Mouse (Mus musculus): ENCODE results near the gene Shisa8.

The Shisa8 gene

DNA sequence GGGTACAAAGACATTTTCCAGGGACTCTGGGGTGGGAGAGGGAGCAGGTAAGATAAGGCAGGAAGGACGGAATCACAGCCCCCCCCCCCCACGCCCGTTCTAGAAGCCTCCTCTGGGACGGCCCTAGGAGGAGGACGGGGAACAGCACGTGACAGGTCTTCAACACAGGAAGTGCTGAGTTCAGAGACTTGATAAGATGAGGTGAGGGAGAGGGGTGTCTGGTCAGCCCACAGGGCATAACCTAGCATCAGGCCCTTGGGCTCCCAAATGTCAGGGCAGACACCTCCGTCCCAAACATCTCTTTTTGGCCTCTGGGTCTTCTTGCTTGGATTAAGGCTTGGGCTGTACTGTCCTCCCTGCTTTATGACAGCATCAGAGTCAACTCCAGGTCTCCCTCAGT lies 10.6 kb upstream of the Shisa8 start:
- no peak for DNase-seq (ENCODE audit: low spot score in 2 of 2)

GRCm38 (mm10) chr15:82221104-82221860 lies 8.7 kb upstream of the Shisa8 start:
- DNase-seq (ENCODE audit: low spot score in 2 of 2): no peak

DNA sequence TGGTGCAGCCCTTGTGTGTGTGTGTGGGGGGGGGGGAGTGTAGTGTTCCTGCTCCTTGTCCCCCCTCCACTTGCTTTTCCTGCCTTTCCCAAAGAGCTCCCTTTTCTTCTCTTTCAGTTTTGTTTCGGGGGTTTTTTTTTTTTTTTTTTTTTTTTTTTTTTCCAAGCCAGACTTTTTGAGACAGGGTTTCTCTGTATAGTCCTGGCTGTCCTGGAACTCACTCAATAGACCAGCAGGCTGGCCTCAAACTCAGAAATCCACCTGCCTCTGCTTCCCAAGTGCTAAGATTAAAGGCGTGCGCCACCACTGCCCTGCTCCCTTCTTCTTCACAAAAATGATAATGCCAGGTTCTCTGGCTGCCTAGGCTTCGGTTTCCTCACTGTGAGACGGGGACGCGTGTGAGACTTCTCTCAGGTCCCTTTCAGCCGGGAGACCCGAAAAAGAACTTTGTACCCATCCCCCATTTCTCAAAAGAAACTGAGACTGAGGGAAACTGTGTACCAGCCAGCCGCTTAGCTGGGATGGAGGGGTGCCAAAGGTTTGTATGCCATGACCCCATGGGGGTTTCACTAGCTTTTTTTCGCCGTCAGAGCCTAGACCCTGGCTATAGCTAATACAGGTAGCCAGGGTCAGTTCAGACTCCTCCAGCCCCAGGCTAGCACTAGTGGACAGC lies 7.5 kb upstream of the Shisa8 start:
- DNase-seq (ENCODE audit: low spot score in 2 of 2): no peak

- DNase-seq (ENCODE audit: low spot score in 2 of 2): no peak
Measured at GRCm38 (mm10) chr15:82218778-82219666, 6.4 kb upstream of the Shisa8 start.

DNA sequence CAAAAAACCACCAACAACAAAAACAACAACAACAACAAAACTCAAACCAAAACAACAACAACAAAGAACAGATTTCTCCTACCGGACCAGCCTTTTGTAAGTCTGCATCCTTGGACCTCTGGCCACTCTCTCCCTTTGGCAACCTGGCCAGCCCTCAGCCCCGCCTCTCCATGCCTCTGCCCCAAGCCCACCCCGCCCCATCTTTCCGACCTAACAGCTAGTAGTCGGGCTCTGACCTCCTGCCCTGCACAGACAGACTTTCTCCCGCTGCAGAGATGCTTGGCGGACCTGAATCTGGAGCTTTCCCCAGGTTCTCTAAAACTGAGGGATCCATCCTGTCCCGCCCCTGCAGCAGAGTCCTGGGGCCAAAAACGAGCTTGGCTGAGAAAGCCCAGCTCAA lies 5.4 kb upstream of the Shisa8 start:
- DNase-seq (ENCODE audit: low spot score in 2 of 2): no peak

GRCm38 (mm10) chr15:82217039-82217438 lies 4.4 kb upstream of the Shisa8 start:
- DNase-seq (ENCODE audit: low spot score in 2 of 2): no peak

GRCm38 (mm10) chr15:82216142-82216827 lies 3.7 kb upstream of the Shisa8 start:
- DNase-seq (ENCODE audit: low spot score in 2 of 2): no peak

GRCm38 (mm10) chr15:82215332-82216046 lies 2.9 kb upstream of the Shisa8 start:
- no peak for DNase-seq (ENCODE audit: low spot score in 2 of 2)

DNA sequence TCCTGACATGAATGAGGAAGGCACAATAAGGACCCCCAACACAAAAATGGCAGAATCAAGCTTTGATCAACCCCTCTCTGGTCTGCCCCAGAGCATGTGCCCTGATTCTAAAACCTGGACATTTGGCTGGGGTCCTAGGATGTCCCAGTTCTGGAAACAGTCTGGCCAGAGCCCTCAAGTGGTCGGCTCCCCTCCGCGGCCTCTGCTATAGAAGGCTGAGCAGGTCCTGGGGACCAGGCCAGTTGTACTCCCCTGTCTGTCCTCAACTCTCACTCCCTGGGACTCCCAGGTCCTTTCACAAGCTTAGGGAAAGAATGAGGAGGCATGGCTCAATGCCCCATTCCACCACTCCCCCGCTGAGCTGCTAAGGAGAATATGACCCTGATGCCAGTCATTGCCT lies 607 bp upstream of the Shisa8 start:
- no peak for DNase-seq (ENCODE audit: low spot score in 2 of 2)

GRCm38 (mm10) chr15:82211911-82212751 lies 484 bp downstream of the Shisa8 start:
- DNase-seq (ENCODE audit: low spot score in 2 of 2): no peak

- no peak for DNase-seq (ENCODE audit: low spot score in 2 of 2)
Measured at GRCm38 (mm10) chr15:82211281-82211680, 1.3 kb downstream of the Shisa8 start.

DNA sequence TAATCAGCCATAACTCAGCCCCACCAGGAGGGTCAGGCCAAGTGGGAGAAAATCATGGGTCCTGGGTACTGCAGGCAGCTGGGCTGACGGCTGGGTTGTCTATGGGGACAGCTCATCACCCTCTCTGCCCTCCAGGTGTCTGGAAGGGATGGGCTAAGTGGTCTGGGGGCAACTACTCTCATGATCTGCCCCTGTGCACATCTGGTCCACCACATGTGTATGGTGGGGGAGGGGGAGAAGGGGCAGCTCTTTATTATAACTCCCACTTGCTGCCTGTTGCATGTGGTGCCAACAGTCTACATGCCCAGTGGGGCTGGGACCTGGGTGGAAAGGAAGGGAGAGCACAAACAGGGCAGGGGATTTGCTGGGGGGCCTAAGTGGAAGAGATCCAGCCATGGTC lies 1.8 kb downstream of the Shisa8 start:
- DNase-seq (ENCODE audit: low spot score in 2 of 2): no peak

DNA sequence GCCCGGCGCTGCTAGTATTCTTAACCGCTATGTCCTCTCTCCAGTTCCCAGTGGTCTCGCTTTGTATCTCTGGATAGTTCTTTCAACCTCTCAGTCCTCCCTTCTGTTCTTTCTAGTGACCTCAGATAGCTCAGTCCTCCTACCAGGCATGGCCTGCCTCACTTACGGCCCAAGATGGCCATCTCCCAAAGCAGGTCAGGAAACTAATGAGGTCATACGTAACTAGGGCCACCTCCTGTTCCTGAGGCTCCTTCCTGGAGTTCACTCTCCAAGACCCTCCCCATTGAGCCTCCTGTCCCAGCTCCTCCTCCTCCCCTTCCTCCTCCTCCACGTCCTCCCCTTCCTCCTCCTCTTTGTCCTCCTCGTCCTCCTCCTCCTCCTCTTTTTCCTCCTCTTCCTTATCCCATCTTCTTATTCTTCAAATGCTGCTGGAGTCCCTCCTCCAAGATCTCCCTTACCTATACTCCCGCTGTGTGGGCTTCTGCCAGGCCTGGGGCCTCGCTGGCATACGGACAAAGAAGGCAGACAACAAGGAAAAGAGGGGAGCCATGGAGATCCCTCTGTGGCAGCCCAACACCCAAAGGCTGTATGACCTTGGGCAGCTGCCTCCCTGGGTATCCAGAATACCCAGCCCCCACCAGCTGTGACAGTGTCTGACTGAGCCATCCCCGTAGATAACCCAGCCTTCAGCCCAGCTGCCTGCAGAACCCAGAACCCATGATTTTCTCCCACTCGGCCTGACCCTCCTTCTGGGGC lies 3.1 kb downstream of the Shisa8 start:
- no peak for DNase-seq (ENCODE audit: low spot score in 2 of 2)

GRCm38 (mm10) chr15:82208307-82208706 lies 4.3 kb downstream of the Shisa8 start:
- DNase-seq (ENCODE audit: low spot score in 2 of 2): no peak

DNA sequence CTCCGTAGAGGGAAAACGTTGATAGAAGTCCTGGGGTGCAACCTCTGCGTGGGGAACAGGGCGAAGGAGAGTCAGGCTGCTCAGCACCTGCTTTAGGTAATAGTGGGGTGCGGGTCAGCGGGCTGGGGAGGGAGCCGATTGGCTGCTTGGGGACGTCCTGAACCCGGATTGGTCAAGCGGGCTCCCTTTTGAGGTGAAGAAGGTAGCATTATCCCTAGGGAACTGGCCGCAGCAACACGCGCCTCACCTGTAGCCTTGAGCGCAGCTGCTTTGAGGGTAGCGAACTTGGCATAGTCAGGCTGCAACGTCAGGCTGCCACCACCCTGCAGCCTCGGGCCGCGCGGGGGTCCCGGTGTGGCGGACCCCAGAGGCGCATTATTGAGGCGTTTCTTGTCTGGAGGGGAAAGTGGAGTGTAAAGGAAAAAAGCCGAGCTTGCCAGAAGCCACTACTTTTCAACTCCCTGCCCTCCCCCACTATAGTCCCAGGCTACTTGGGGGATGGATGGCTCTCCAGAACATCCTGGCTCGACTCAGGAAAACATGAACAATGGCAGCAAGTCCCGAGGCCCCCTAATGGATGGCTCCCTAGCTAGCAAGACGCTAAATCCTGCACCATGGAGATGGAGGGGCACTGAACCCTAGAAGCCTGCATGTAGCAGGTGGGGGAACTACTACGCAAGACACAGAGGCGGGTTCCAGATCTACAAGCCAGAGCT lies 5.0 kb downstream of the Shisa8 start:
- DNase-seq (ENCODE audit: low spot score in 2 of 2): no peak

DNA sequence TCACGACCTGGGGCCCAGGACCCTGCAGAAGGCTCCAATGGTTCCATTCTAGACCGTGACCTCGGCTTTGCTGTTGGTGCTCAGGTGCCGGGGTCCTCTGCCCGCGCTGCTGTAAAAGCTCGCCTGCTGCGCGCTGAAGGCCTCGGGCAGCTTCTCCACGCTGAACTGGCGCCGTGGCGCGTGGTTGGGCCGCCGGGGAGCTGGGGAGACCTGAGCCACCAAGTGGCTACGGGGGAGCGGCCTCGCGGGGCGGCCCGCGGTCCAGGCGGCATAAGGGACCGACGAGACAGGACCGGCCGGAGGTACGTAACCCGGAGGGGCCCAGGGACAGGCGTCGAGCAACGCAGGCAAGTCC lies 5.5 kb downstream of the Shisa8 start:
- no peak for DNase-seq (ENCODE audit: low spot score in 2 of 2)

DNA sequence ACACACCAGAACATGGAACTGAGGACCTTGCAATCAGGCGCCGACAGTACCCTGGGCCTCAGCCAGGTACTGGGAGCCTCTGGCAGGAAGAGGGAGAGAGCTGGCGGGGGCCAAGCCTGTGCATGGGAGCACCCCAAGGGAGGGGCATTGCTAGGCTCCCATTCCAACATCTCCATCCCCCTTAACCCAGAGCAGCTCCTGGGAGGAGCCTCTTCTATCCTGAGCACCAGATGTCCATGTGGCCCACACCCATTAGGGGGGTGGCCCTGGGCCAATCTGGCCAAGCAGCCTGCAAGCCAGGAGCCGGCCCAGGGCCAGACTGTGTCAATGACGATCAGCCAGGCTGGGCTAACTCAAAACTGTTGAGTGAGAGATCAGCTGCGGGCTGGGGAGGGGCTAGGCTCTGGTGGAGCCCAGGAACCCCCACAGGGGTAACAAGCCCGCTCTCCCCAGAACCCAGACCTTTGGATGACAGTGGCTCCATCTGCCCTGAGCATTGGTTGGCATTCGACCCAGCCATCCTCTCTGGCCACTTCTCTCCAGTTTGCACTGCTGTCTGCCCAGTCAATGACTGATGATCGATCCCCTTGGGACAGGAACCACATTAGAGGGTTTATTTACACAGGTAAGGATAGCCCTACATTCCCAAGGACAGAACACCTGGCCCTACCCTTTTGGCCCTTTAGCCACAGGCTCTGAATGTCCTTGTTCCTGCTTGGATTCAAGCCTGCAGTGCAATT lies 6.1 kb downstream of the Shisa8 start:
- DNase-seq (ENCODE audit: low spot score in 2 of 2): peak; percentile 36 to 63

DNA sequence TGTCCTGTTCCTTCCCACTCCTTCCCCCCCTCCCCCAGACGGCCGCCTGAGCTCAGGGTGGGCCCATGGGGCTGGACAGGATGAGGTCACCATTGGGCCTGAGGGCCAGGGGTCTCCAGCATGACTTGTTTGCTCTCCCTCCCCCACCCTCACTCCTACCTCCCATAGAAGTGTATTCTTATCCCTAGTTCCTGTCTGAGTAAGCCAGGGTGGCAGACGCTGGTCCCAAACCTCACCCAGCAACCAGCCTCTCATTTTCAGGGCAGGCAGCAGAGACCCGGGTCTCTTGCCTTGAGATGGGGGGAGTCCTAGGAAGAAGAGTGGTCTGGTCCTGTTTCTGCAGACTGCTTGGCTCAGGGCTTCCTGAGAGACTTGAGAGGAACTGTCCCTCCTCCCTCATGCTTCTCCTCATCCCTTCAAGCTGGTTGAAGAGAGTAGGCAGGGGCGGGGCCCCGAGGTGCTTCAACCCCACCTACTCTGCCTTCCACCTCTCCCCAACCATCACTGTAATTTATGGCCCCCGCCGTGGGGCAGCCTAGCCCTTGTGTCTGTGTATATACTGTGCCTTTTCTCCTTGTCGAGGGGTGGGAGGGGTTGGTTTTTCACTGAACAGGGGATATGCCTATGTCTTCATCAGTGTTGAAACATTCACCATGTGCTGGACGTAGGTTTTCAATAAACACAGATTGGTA lies 7.8 kb downstream of the Shisa8 start:
- no peak for DNase-seq (ENCODE audit: low spot score in 2 of 2)
